Mouse (Mus musculus) ES-Bruce4 (cell line): ENCODE data around the gene Fgf11. TPM values are rescaled to one million over a fixed set of nuclear protein-coding genes. Genes with fewer than 3 reads are reported as not detected.
A peak's percentile ranks its signal among the peaks of the same experiment; 100 is the strongest.

ENCODE experiments used
- H3K27ac ChIP-seq: 2 replicates; pipeline ENCODE4 v1.5.1; 2012; ENCODE audit warnings: low read length, inconsistent platforms; ENCODE audit not compliant: insufficient read depth
- H3K27me3 ChIP-seq: 2 replicates; pipeline ENCODE4 v1.6.1; 2012; ENCODE audit warnings: mild to moderate bottlenecking, low read length, inconsistent platforms; ENCODE audit not compliant: control insufficient read depth, poor library complexity, insufficient read depth, severe bottlenecking
- H3K36me3 ChIP-seq: 2 replicates; pipeline ENCODE4 v1.6.1; 2012; ENCODE audit warnings: inconsistent platforms, mild to moderate bottlenecking, low read length, moderate library complexity; ENCODE audit not compliant: control insufficient read depth, poor library complexity, insufficient read depth, severe bottlenecking
- H3K4me1 ChIP-seq: one replicate; pipeline ENCODE4 v1.8.1; 2011; ENCODE audit warnings: low read length; ENCODE audit not compliant: control insufficient read depth, insufficient read depth
- H3K4me3 ChIP-seq: 2 replicates; pipeline ENCODE4 v1.5.1; 2011; ENCODE audit warnings: low read depth, mild to moderate bottlenecking, low read length
- H3K9ac ChIP-seq: 2 replicates; pipeline ENCODE4 v1.6.1; 2012; ENCODE audit warnings: low read depth, mild to moderate bottlenecking, inconsistent platforms; ENCODE audit not compliant: poor library complexity, severe bottlenecking
- H3K9me3 ChIP-seq: replicated peaks from 2 replicates; pipeline ENCODE4 v1.6.1; 2012; ENCODE audit warnings: mild to moderate bottlenecking, low read length, inconsistent platforms; ENCODE audit not compliant: control insufficient read depth, poor library complexity, insufficient read depth, severe bottlenecking
- CTCF ChIP-seq: IDR thresholded peaks from one replicate; pipeline ENCODE4 v1.8.1; 2011; ENCODE audit warnings: low read depth, low read length
- EP300 ChIP-seq: IDR thresholded peaks from 2 replicates; pipeline ENCODE4 v1.6.1; 2011; ENCODE audit warnings: low read depth, low read length; ENCODE audit not compliant: insufficient read depth
- POLR2A ChIP-seq: IDR thresholded peaks from one replicate; pipeline ENCODE4 v1.8.1; 2011; ENCODE audit warnings: low read length; ENCODE audit not compliant: insufficient read depth
- polyA plus RNA-seq: library from polyadenylated mRNA; stranded (reverse); fragments of >200 nt; gene quantifications from 2 replicates; pipeline ENCODE4 v1.2.4, GENCODE M21; 2011; ENCODE audit warnings: low read depth; ENCODE audit not compliant: missing spikeins, insufficient read depth, insufficient read length

The Fgf11 gene
- polyA plus RNA-seq, 1 experiment: 2.5 TPM

DNA sequence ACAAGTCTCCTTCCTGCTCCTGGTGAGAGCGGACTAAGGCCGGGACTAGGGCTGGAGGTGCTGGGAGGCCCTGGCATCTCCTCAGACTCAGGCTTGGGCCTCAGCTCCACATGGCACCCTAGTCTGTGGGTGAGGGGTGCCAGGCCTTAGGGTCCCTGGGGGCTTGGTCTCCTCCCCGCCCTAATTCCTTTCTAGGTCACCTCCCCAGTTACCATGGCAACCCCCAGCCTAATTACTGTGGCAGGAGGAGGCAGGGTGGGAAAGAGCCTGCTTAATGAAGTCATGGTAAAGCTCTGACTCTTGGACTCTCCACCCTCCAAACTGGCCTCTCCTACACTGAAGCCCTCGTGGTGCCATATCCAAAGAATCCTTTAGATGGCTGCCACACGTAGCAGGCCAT, 27.2 kb upstream of the Fgf11 start:
- H3K36me3 ChIP-seq: no peaks in the 10 kb centered on the region
- no peaks in the 10 kb centered on the region for H3K27me3 ChIP-seq
- H3K4me1 ChIP-seq: peaks cover 3% of the 10 kb centered on the region
- H3K27ac ChIP-seq: no peak overlapping the region
- no peaks in the 10 kb centered on the region for H3K9me3 ChIP-seq
- TF ChIP-seq CTCF (no peak), POLR2A (no peak), EP300 (no peak)
- no peak overlapping the region for H3K4me3 ChIP-seq
- H3K9ac ChIP-seq: no peak overlapping the region

- H3K36me3 ChIP-seq: no peaks in the 10 kb centered on the region
- H3K27ac ChIP-seq: no peak overlapping the region
- H3K4me3 ChIP-seq: no peak overlapping the region
- TF ChIP-seq POLR2A (no peak), CTCF (no peak), EP300 (no peak)
- no peaks in the 10 kb centered on the region for H3K9me3 ChIP-seq
- no peak overlapping the region for H3K9ac ChIP-seq
- no peaks in the 10 kb centered on the region for H3K4me1 ChIP-seq
- H3K27me3 ChIP-seq: no peaks in the 10 kb centered on the region
Observed at GRCm38 (mm10) chr11:69823456-69823855, 21.8 kb upstream of the Fgf11 start.

- TF ChIP-seq CTCF: no peak
- no peak for TF ChIP-seq POLR2A
- TF ChIP-seq EP300: no peak
- H3K9me3 ChIP-seq: no peaks in the 10 kb centered on the region
- no peak within 1 kb of the TSS for H3K4me3 ChIP-seq
- no peaks in the 10 kb centered on the region for H3K36me3 ChIP-seq
- no peaks in the 10 kb centered on the region for H3K27me3 ChIP-seq
- H3K27ac ChIP-seq: no peak within 1 kb of the TSS
- H3K4me1 ChIP-seq: no peaks in the 10 kb centered on the region
- H3K9ac ChIP-seq: no peak within 1 kb of the TSS
Observed at GRCm38 (mm10) chr11:69822080-69822479, 20.4 kb upstream of the Fgf11 start, which contains the start of gene Spem1. TSS of gene Spem1 (minus strand) at chr11:69822180.

DNA sequence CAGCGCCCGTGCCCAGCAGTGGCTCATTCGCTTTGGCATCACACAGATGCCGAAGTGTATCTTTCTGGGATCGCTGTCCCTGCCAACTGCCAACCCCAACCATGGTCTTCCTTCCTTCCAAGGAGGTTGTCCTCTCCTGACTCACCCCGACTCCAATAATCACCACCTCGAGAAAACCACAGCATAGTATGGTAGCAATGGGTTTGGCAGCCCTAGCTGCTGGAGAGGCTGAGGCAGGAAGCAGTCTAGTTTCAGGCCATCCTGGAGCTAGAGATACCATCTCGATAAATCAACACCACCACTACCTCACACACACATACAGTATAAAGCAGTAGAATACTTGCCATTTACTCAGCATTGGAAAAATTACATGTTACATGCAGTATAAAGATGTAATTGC, 17.2 kb upstream of the Fgf11 start:
- Histone ChIP-seq H3K4me3 (no peak overlapping the region), H3K27ac (no peak overlapping the region), H3K9ac (no peak overlapping the region), H3K9me3 (no peaks in the 10 kb centered on the region), H3K4me1 (no peaks in the 10 kb centered on the region), H3K27me3 (no peaks in the 10 kb centered on the region), H3K36me3 (no peaks in the 10 kb centered on the region)
- TF ChIP-seq POLR2A: no peak
- TF ChIP-seq CTCF: no peak
- no peak for TF ChIP-seq EP300

GRCm38 (mm10) chr11:69818365-69818764, 16.7 kb upstream of the Fgf11 start, which contains the start of gene Spem2:
TSS of gene Spem2 (minus strand) at chr11:69818465.
- Histone ChIP-seq H3K9ac (no peak within 1 kb of the TSS), H3K4me3 (no peak within 1 kb of the TSS), H3K27ac (no peak within 1 kb of the TSS), H3K9me3 (no peaks in the 10 kb centered on the region), H3K36me3 (no peaks in the 10 kb centered on the region), H3K4me1 (no peaks in the 10 kb centered on the region), H3K27me3 (no peaks in the 10 kb centered on the region)
- TF ChIP-seq EP300: no peak
- TF ChIP-seq POLR2A: no peak
- no peak for TF ChIP-seq CTCF

DNA sequence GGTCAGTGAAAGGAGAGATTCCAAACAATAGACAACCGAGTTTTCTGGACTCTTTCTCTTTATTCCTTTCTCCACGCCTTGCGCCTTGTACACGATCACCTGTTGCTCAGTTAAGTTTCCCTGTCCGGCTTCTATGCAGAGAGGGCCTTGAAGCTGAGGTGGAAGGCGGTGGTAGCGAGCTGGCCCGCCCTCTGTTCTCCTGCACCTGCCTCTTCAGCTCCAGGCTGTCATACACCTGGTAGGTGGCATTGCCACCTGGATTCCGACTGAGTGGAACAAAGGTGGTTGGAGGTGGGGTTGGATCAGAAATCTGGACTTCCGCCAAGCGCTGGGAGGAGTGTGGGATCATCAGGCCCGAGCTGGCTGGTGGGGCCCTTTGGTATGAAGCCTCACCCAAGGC, 14.9 kb upstream of the Fgf11 start:
- TF ChIP-seq EP300: no peak
- TF ChIP-seq POLR2A: no peak
- Histone ChIP-seq H3K27ac (no peak overlapping the region), H3K4me3 (peak overlapping the region; percentile 45; the same call in 1 of the 2 replicates), H3K4me1 (no peaks in the 10 kb centered on the region), H3K9ac (peak overlapping the region; percentile 28; the same call in 1 of the 2 replicates), H3K27me3 (no peaks in the 10 kb centered on the region), H3K36me3 (no peaks in the 10 kb centered on the region), H3K9me3 (no peaks in the 10 kb centered on the region)
